Mouse (Mus musculus): Measurements from ENCODE around the gene Morc4.
A peak's percentile ranks its signal among the peaks of the same experiment; 100 is the strongest.

The Morc4 gene

GRCm38 (mm10) chrX:139807391-139807790 lies 64.1 kb downstream of the Morc4 start:
- no peak for DNase-seq (ENCODE audit: low read depth, low spot score)

- no peak for DNase-seq (ENCODE audit: low read depth, low spot score)
Observed at GRCm38 (mm10) chrX:139805918-139806317, 65.6 kb downstream of the Morc4 start.

GRCm38 (mm10) chrX:139803028-139803427 lies 68.4 kb downstream of the Morc4 start:
- no peak for DNase-seq (ENCODE audit: low read depth, low spot score)

GRCm38 (mm10) chrX:139800406-139800878 lies 71.0 kb downstream of the Morc4 start, which contains the start of gene Cldn2:
Gene Cldn2 (plus strand): TSS chrX:139800828.
- DNase-seq (ENCODE audit: low read depth, low spot score), result no peak

- DNase-seq (ENCODE audit: low read depth, low spot score), result no peak
Observed at GRCm38 (mm10) chrX:139799953-139800352, 71.5 kb downstream of the Morc4 start.

GRCm38 (mm10) chrX:139797875-139798274 lies 73.6 kb downstream of the Morc4 start:
- no peak for DNase-seq (ENCODE audit: low read depth, low spot score)

GRCm38 (mm10) chrX:139796037-139796436 lies 75.4 kb downstream of the Morc4 start:
- DNase-seq (ENCODE audit: low read depth, low spot score), result no peak

- no peak for DNase-seq (ENCODE audit: low read depth, low spot score)
Observed at GRCm38 (mm10) chrX:139794072-139794845, 77.2 kb downstream of the Morc4 start.

GRCm38 (mm10) chrX:139785764-139786163 lies 85.7 kb downstream of the Morc4 start:
- no peak for DNase-seq (ENCODE audit: low read depth, low spot score)

- DNase-seq (ENCODE audit: low read depth, low spot score), result no peak
Observed at GRCm38 (mm10) chrX:139783045-139783422, 88.4 kb downstream of the Morc4 start.

GRCm38 (mm10) chrX:139782278-139783044 lies 89.0 kb downstream of the Morc4 start, which contains the start of gene Ripply1:
Gene Ripply1 (minus strand): TSS chrX:139782353.
- DNase-seq (ENCODE audit: low read depth, low spot score), result peak; percentile 77

GRCm38 (mm10) chrX:139781563-139781962 lies 89.9 kb downstream of the Morc4 start:
- DNase-seq (ENCODE audit: low read depth, low spot score), result no peak

GRCm38 (mm10) chrX:139780988-139781387 lies 90.5 kb downstream of the Morc4 start:
- no peak for DNase-seq (ENCODE audit: low read depth, low spot score)

GRCm38 (mm10) chrX:139779401-139779800 lies 92.1 kb downstream of the Morc4 start:
- DNase-seq (ENCODE audit: low read depth, low spot score), result no peak

GRCm38 (mm10) chrX:139778886-139779285 lies 92.6 kb downstream of the Morc4 start:
- no peak for DNase-seq (ENCODE audit: low read depth, low spot score)

GRCm38 (mm10) chrX:139777357-139777756 lies 94.1 kb downstream of the Morc4 start:
- peak; percentile 54 for DNase-seq (ENCODE audit: low read depth, low spot score)

- DNase-seq (ENCODE audit: low read depth, low spot score), result no peak
Observed at GRCm38 (mm10) chrX:139775084-139775612, 96.3 kb downstream of the Morc4 start.

GRCm38 (mm10) chrX:139774309-139775083 lies 97.0 kb downstream of the Morc4 start:
- peak; percentile 77 for DNase-seq (ENCODE audit: low read depth, low spot score)
